Mouse (Mus musculus) induced T-regulatory cell, adult 2 months (primary cell): ENCODE results near the gene Ccm2.
A peak's percentile ranks its signal among the peaks of the same experiment; 100 is the strongest.

Experiments
- DNase-seq: peaks from one replicate; pipeline ENCODE4 v3.0.0-alpha.2; 2012; ENCODE audit warnings: low read depth

Gene Ccm2

GRCm38 (mm10) chr11:6529961-6530360 is 16.7 kb upstream of the Ccm2 start:
- no peak for DNase-seq

GRCm38 (mm10) chr11:6530746-6531145 is 15.9 kb upstream of the Ccm2 start:
- no peak for DNase-seq

GRCm38 (mm10) chr11:6544683-6545082 is 2.0 kb upstream of the Ccm2 start:
- no peak for DNase-seq

GRCm38 (mm10) chr11:6545186-6545856 is 1.4 kb upstream of the Ccm2 start:
- no peak for DNase-seq

- DNase-seq = no peak
These were observed 862 bp upstream of the Ccm2 start for GRCm38 (mm10) chr11:6545857-6546192.

GRCm38 (mm10) chr11:6547037-6547680 is 472 bp downstream of the Ccm2 start:
- peak; percentile 79 for DNase-seq

GRCm38 (mm10) chr11:6547696-6548325 is 1.1 kb downstream of the Ccm2 start:
- DNase-seq = peak; percentile 49

GRCm38 (mm10) chr11:6549770-6550169 is 3.1 kb downstream of the Ccm2 start:
- no peak for DNase-seq

GRCm38 (mm10) chr11:6550201-6550600 is 3.5 kb downstream of the Ccm2 start:
- no peak for DNase-seq

- peak; percentile 80 for DNase-seq
These were observed 11.5 kb downstream of the Ccm2 start for GRCm38 (mm10) chr11:6558234-6558633.

- DNase-seq = peak; percentile 77
These were observed 13.3 kb downstream of the Ccm2 start for GRCm38 (mm10) chr11:6559996-6560395.

- peak; percentile 86 for DNase-seq
These were observed 14.1 kb downstream of the Ccm2 start for GRCm38 (mm10) chr11:6560655-6561360.

- peak; percentile 37 for DNase-seq
These were observed 14.8 kb downstream of the Ccm2 start for GRCm38 (mm10) chr11:6561474-6561873.

GRCm38 (mm10) chr11:6562359-6562758 is 15.7 kb downstream of the Ccm2 start:
- DNase-seq = peak; percentile 68

- peak; percentile 36 for DNase-seq
These were observed 16.5 kb downstream of the Ccm2 start for GRCm38 (mm10) chr11:6563201-6563600.

GRCm38 (mm10) chr11:6566496-6566895 is 19.8 kb downstream of the Ccm2 start:
- peak; percentile 61 for DNase-seq

GRCm38 (mm10) chr11:6567951-6568350 is 21.3 kb downstream of the Ccm2 start:
- DNase-seq = peak; percentile 78

GRCm38 (mm10) chr11:6568584-6569409 is 22.1 kb downstream of the Ccm2 start:
- DNase-seq = peak; percentile 57

- no peak for DNase-seq
These were observed 22.7 kb downstream of the Ccm2 start for GRCm38 (mm10) chr11:6569410-6569777.

GRCm38 (mm10) chr11:6576151-6576550 is 29.5 kb downstream of the Ccm2 start:
- DNase-seq = no peak

GRCm38 (mm10) chr11:6579361-6579760 is 32.7 kb downstream of the Ccm2 start:
- DNase-seq = no peak
